Mouse (Mus musculus) neural tube, embryonic 11.5 days (tissue): ENCODE measurements around the gene Nhlrc2. TPM values are rescaled to one million over a fixed set of nuclear protein-coding genes. Genes with fewer than 3 reads are reported as not detected.

Experiments used
- ATAC-seq: fragments of 200-750 bp; cut with Nextera tagmentation; 2 replicates; pipeline ENCODE4 v1.8.0; 2017; ENCODE audit warnings: moderate number of reproducible peaks, mild to moderate bottlenecking, moderate TSS enrichment, moderate library complexity; ENCODE audit not compliant: insufficient read depth, low FRiP score, low TSS enrichment
- DNase-seq: peaks from one replicate; pipeline ENCODE4 v3.0.0-alpha.2; 2015; ENCODE audit warnings: low spot score
- H3K27ac ChIP-seq: fragments of 300-500 bp; sonication (generic); 2 replicates; pipeline ENCODE4 v1.5.1; 2014; ENCODE audit warnings: low read depth, mild to moderate bottlenecking, low read length
- H3K27me3 ChIP-seq: fragments of 300-500 bp; sonication (generic); 2 replicates; pipeline ENCODE4 v1.6.1; 2014; ENCODE audit warnings: mild to moderate bottlenecking, low read length, mixed read lengths; ENCODE audit not compliant: control insufficient read depth, insufficient read depth
- H3K36me3 ChIP-seq: fragments of 300-500 bp; sonication (generic); 2 replicates; pipeline ENCODE4 v1.6.1; 2014; ENCODE audit warnings: mild to moderate bottlenecking, low read length, moderate library complexity, mixed read lengths; ENCODE audit not compliant: control insufficient read depth, insufficient read depth
- H3K4me1 ChIP-seq: fragments of 300-500 bp; sonication (generic); 2 replicates; pipeline ENCODE4 v1.6.1; 2014; ENCODE audit warnings: low read length, mixed read lengths; ENCODE audit not compliant: control insufficient read depth, insufficient read depth
- H3K4me2 ChIP-seq: fragments of 300-500 bp; sonication (generic); 2 replicates; pipeline ENCODE4 v1.6.1; 2014; ENCODE audit warnings: low read depth, mild to moderate bottlenecking, moderate library complexity
- H3K4me3 ChIP-seq: fragments of 300-500 bp; sonication (generic); 2 replicates; pipeline ENCODE4 v1.5.1; 2014; ENCODE audit warnings: low read depth, low read length
- H3K9ac ChIP-seq: fragments of 300-500 bp; sonication (generic); 2 replicates; pipeline ENCODE4 v1.6.1; 2014; ENCODE audit warnings: mild to moderate bottlenecking, low read length
- H3K9me3 ChIP-seq: fragments of 300-500 bp; sonication (generic); 2 replicates; pipeline ENCODE4 v1.6.1; 2016; ENCODE audit warnings: low read length; ENCODE audit not compliant: control insufficient read depth
- WGBS: fragments of 180-500 bp; shearing (Covaris S2); extraction: QIAGEN DNeasy Blood & Tissue Kit; methylation state at CpG from one replicate; pipeline ENCODE4 v1.1.7; 2014; 5-methylcytosine and 5-hydroxymethylcytosine counted together
- polyA plus RNA-seq: library from polyadenylated mRNA; unstranded; fragments of >200 nt; fragmentation: Nextera tagmentation; extraction: Ambion mirVana; gene quantifications from 2 replicates; pipeline ENCODE4 v1.2.1, GENCODE M21; 2014

Gene Nhlrc2
- polyA plus RNA-seq, 1 experiment from 2014 or later = 13.9 TPM

DNA sequence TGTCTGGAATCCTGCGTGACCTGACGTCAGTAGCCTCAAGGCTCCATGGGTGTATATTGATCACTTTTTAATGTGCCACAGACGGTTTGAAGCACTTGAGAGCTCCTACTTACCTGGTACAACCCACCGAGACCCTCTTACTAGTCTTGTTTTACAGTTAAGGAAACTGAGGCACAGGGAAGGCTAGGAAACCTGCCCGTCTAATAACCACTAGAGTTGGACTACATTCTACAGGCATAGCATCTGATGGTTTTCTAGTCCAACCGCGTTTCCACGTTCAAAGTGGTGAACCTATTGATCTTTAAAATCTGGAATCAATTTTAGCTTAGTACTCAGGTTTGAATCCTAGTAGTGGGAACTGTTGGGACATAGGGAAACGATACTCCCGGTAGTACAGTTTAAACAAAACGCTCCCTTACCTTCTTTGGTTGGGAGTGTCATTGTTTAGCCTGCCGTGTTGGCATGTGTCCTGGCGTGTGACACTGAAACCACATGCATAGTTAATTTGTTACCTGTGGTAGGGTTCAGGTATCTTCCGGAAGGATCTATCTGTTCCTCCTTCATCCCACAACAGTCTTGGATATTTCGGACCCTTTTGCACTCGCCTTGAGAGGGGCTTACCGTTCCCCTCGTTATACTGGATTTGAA is 1.1 kb downstream of the Nhlrc2 start:
- Histone ChIP-seq H3K9me3 (no peaks in the 10 kb centered on the region), H3K36me3 (no peaks in the 10 kb centered on the region; the same call in 1 of the 2 replicates), H3K27ac (peak overlapping the region; percentile 95), H3K4me2 (peak overlapping the region; percentile 48), H3K4me1 (peaks cover 5% of the 10 kb centered on the region; the same call in 1 of the 2 replicates), H3K27me3 (no peaks in the 10 kb centered on the region), H3K9ac (peak overlapping the region; percentile 98), H3K4me3 (peak overlapping the region; percentile 89)
- WGBS = 33% methylated on average over 18 of the region's 18 CpGs
- no peak for ATAC-seq
- DNase-seq = no peak

DNA sequence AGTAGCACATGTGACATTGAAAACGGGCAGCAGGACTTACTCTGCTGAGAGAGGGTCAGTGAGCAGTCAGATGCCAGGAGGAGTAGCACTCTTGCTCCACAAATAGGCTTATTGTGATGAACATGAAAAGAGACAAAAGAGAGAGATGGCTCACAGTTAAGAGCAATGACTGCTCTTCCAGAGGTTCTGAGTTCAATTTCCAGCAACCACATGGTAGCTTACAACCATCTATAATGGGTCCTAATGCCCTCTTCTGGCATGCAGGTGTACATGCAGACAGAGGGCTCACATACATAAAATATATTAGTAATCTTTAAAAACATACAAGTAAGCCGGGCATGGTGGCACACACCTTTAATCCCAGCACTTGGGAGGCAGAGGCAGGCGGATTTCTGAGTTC is 5.1 kb downstream of the Nhlrc2 start:
- 92% methylated on average over 3 of the region's 3 CpGs for WGBS
- H3K4me1 ChIP-seq = peaks cover 2% of the 10 kb centered on the region; the same call in 1 of the 2 replicates
- H3K4me2 ChIP-seq = no peak overlapping the region
- H3K9me3 ChIP-seq = no peaks in the 10 kb centered on the region
- H3K36me3 ChIP-seq = no peaks in the 10 kb centered on the region; the same call in 1 of the 2 replicates
- DNase-seq (no peak), ATAC-seq (no peak)
- no peaks in the 10 kb centered on the region for H3K27me3 ChIP-seq
- H3K27ac ChIP-seq = no peak overlapping the region
- no peak overlapping the region for H3K9ac ChIP-seq
- no peak overlapping the region for H3K4me3 ChIP-seq

DNA sequence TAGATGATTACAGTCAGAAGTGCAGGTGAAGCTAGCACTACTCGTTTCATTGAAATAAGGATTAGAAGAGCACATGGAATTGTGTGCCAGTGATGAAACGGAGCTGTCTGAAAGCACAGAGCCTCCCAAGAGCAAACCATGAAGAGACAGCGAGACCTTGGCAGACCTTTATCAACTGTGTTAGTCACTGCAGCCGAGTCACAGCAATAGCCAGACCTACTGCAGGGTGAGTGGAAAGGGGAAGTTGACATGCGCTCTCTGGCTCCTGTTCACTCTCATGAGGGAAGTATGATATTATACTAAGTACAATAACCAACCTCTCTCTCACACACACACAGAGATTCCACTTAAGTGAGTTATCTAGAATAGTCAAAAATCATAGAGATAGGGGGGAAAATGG is 7.9 kb downstream of the Nhlrc2 start:
- H3K4me3 ChIP-seq = no peak overlapping the region
- no peak overlapping the region for H3K4me2 ChIP-seq
- 94% methylated on average over 5 of the region's 5 CpGs for WGBS
- H3K27me3 ChIP-seq = no peaks in the 10 kb centered on the region
- DNase-seq (no peak), ATAC-seq (no peak)
- no peak overlapping the region for H3K9ac ChIP-seq
- no peaks in the 10 kb centered on the region; the same call in 1 of the 2 replicates for H3K36me3 ChIP-seq
- H3K27ac ChIP-seq = no peak overlapping the region
- H3K4me1 ChIP-seq = no peaks in the 10 kb centered on the region
- H3K9me3 ChIP-seq = no peaks in the 10 kb centered on the region

- H3K4me2 ChIP-seq = no peak overlapping the region
- WGBS = 92% methylated on average over 9 of the region's 9 CpGs
- no peaks in the 10 kb centered on the region for H3K9me3 ChIP-seq
- no peaks in the 10 kb centered on the region for H3K4me1 ChIP-seq
- no peak for ATAC-seq
- H3K27ac ChIP-seq = no peak overlapping the region
- H3K27me3 ChIP-seq = no peaks in the 10 kb centered on the region
- no peak overlapping the region for H3K4me3 ChIP-seq
- H3K9ac ChIP-seq = no peak overlapping the region
- H3K36me3 ChIP-seq = no peaks in the 10 kb centered on the region; the same call in 1 of the 2 replicates
- no peak for DNase-seq
These were observed 14.5 kb downstream of the Nhlrc2 start for GRCm38 (mm10) chr19:56562433-56563138.

DNA sequence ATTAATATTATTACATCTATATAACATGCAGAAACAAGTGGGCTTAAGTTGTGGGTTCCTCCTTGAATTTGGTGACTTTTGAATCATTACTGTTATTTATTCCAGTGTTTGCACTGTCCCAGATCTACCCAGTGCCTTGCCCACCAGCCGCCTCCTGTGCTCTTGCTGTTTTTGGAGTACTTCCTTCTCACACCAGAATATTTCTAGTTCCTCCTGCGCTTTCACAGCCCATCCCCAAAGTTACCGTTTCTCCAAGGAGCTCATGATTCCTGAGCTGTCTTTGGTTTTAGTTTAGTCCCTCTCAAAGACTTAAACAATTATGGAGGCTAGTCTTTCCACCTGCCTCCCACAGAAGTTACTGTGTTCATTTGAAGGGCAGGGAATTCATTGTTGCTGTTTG is 15.4 kb downstream of the Nhlrc2 start:
- no peaks in the 10 kb centered on the region for H3K4me1 ChIP-seq
- H3K4me3 ChIP-seq = no peak overlapping the region
- no peaks in the 10 kb centered on the region for H3K27me3 ChIP-seq
- no peaks in the 10 kb centered on the region; the same call in 1 of the 2 replicates for H3K36me3 ChIP-seq
- no peak overlapping the region for H3K9ac ChIP-seq
- H3K4me2 ChIP-seq = no peak overlapping the region
- WGBS = 93% methylated on average over 3 of the region's 3 CpGs
- no peaks in the 10 kb centered on the region for H3K9me3 ChIP-seq
- no peak overlapping the region for H3K27ac ChIP-seq
- no peak for ATAC-seq
- DNase-seq = no peak

DNA sequence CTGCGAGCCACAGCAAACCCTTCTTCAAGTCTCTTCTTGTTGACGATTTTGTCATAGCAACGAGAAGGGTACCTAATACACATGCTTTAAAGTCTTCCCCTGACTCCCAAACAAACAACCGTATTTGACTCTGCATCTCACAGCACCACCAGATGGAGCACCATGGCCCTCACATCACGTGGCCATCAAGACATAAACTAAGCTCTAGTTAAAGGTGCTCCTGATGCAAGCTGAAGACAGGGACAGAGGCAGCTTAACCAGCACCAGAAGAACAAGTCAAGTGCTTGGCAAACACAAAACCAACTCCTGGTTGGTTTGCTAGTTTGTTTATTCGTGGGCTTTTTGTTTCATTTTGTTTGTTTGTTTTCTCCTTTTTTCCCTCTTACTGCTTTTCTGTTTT is 17.3 kb downstream of the Nhlrc2 start:
- ATAC-seq (no peak), DNase-seq (no peak)
- Histone ChIP-seq H3K36me3 (no peaks in the 10 kb centered on the region), H3K27me3 (no peaks in the 10 kb centered on the region), H3K9ac (no peak overlapping the region), H3K4me2 (no peak overlapping the region), H3K27ac (no peak overlapping the region), H3K9me3 (no peaks in the 10 kb centered on the region), H3K4me1 (no peaks in the 10 kb centered on the region), H3K4me3 (no peak overlapping the region)
- WGBS = 73% methylated on average over 6 of the region's 6 CpGs

- no peak overlapping the region for H3K27ac ChIP-seq
- WGBS = 94% methylated on average over 4 of the region's 4 CpGs
These were observed 18.0 kb downstream of the Nhlrc2 start for GRCm38 (mm10) chr19:56566041-56566440.

GRCm38 (mm10) chr19:56566940-56567339 is 18.9 kb downstream of the Nhlrc2 start:
- WGBS = 85% methylated on average over 6 of the region's 6 CpGs
- Histone ChIP-seq H3K27me3 (no peaks in the 10 kb centered on the region), H3K27ac (no peak overlapping the region), H3K9me3 (no peaks in the 10 kb centered on the region), H3K9ac (no peak overlapping the region), H3K4me2 (no peak overlapping the region), H3K4me1 (no peaks in the 10 kb centered on the region), H3K4me3 (no peak overlapping the region), H3K36me3 (no peaks in the 10 kb centered on the region; the same call in 1 of the 2 replicates)
- DNase-seq = no peak
- ATAC-seq = no peak

More at GRCm38 (mm10) chr19:56566041-56566440, 18.0 kb downstream of the Nhlrc2 start:
- Histone ChIP-seq H3K4me2 (no peak overlapping the region), H3K27me3 (no peaks in the 10 kb centered on the region), H3K4me1 (no peaks in the 10 kb centered on the region), H3K9me3 (no peaks in the 10 kb centered on the region), H3K9ac (no peak overlapping the region), H3K36me3 (no peaks in the 10 kb centered on the region), H3K4me3 (no peak overlapping the region)
- DNase-seq (no peak), ATAC-seq (no peak)

- Histone ChIP-seq H3K4me3 (no peak overlapping the region), H3K27me3 (no peaks in the 10 kb centered on the region), H3K9ac (no peak overlapping the region), H3K4me2 (no peak overlapping the region), H3K4me1 (no peaks in the 10 kb centered on the region), H3K27ac (no peak overlapping the region), H3K36me3 (no peaks in the 10 kb centered on the region; the same call in 1 of the 2 replicates), H3K9me3 (no peaks in the 10 kb centered on the region)
- DNase-seq (no peak), ATAC-seq (no peak)
- WGBS = 92% methylated on average over 8 of the region's 8 CpGs
These were observed 22.7 kb downstream of the Nhlrc2 start for GRCm38 (mm10) chr19:56570781-56571180.
